ENCODE assay signal across 20 mouse cellular contexts in genomic region chr1:105507116-105507515, GRCm38 (mm10).
"Had no signal": no experiment of that assay in that cellular context is flagged by ENCODE, and none has a peak within 500 bp of the region (broad histone marks: within the 10 kb centered on the region; RNA-seq: fewer than 3 reads in every experiment).

No protein-coding gene starts in this region.

- ATAC-seq: liver, postnatal 0 days; lung, postnatal 0 days; midbrain, embryonic 16.5 days had no signal

- H3K4me3 ChIP-seq: lung, embryonic 15.5 days; midbrain, embryonic 10.5 days; midbrain, embryonic 12.5 days; myocyte; neural tube, embryonic 13.5 days; neural tube, embryonic 15.5 days; stomach, embryonic 15.5 days had no signal

- H3K36me3 ChIP-seq: lung, embryonic 15.5 days; midbrain, embryonic 10.5 days; midbrain, embryonic 12.5 days; neural tube, embryonic 13.5 days; neural tube, embryonic 15.5 days; stomach, embryonic 15.5 days had no signal

- H3K9me3 ChIP-seq: lung, embryonic 15.5 days; midbrain, embryonic 10.5 days; midbrain, embryonic 12.5 days; neural tube, embryonic 13.5 days; neural tube, embryonic 15.5 days; stomach, embryonic 15.5 days had no signal

- H3K4me2 ChIP-seq: lung, embryonic 15.5 days; midbrain, embryonic 12.5 days; neural tube, embryonic 13.5 days; neural tube, embryonic 15.5 days; stomach, embryonic 15.5 days had no signal

- H3K4me1 ChIP-seq: lung, embryonic 15.5 days; midbrain, embryonic 10.5 days; midbrain, embryonic 12.5 days; neural tube, embryonic 13.5 days; neural tube, embryonic 15.5 days; stomach, embryonic 15.5 days had no signal

- H3K9ac ChIP-seq: liver, postnatal 0 days; lung, embryonic 15.5 days; midbrain, embryonic 12.5 days; neural tube, embryonic 13.5 days; neural tube, embryonic 15.5 days; stomach, embryonic 15.5 days had no signal

- H3K27me3 ChIP-seq: lung, embryonic 15.5 days; midbrain, embryonic 12.5 days; neural tube, embryonic 13.5 days; neural tube, embryonic 15.5 days; stomach, embryonic 15.5 days had no signal

- H3K27ac ChIP-seq: lung, embryonic 15.5 days; macrophage; midbrain, embryonic 10.5 days; midbrain, embryonic 12.5 days; neural tube, embryonic 13.5 days; neural tube, embryonic 15.5 days; stomach, embryonic 15.5 days; stomach, postnatal 0 days had no signal

- DNase-seq: liver, postnatal 0 days; lung, adult 2 months; lung, postnatal 14 days; lung, postnatal 36 days; midbrain, embryonic 14.5 days; right cerebral cortex, postnatal 14 days; thymus, adult 2 months; thymus, postnatal 25 days; thymus, postnatal 4 days had no signal
